Mouse (Mus musculus): ENCODE measurements around the gene Lsm3.

The Lsm3 gene

GRCm38 (mm10) chr6:91514135-91514534, 1.6 kb upstream of the Lsm3 start:
- DNase-seq, result no peak

GRCm38 (mm10) chr6:91514737-91515362, 878 bp upstream of the Lsm3 start:
- DNase-seq, result no peak

GRCm38 (mm10) chr6:91518454-91519020, 2.8 kb downstream of the Lsm3 start:
- DNase-seq, result no peak

- DNase-seq, result no peak
Observed at GRCm38 (mm10) chr6:91522816-91523215, 7.1 kb downstream of the Lsm3 start.

GRCm38 (mm10) chr6:91525544-91525943, 9.8 kb downstream of the Lsm3 start:
- DNase-seq, result no peak

- DNase-seq, result no peak
Observed at GRCm38 (mm10) chr6:91527227-91527860, 11.6 kb downstream of the Lsm3 start.

- DNase-seq, result no peak
Observed at GRCm38 (mm10) chr6:91528265-91528664, 12.5 kb downstream of the Lsm3 start.

- DNase-seq, result no peak
Observed at GRCm38 (mm10) chr6:91530673-91531072, 14.9 kb downstream of the Lsm3 start.

GRCm38 (mm10) chr6:91531276-91531675, 15.5 kb downstream of the Lsm3 start:
- DNase-seq, result no peak

GRCm38 (mm10) chr6:91532661-91533060, 16.9 kb downstream of the Lsm3 start:
- no peak for DNase-seq

- DNase-seq, result no peak
Observed at GRCm38 (mm10) chr6:91533359-91533758, 17.6 kb downstream of the Lsm3 start.

- no peak for DNase-seq
Observed at GRCm38 (mm10) chr6:91533771-91534170, 18.0 kb downstream of the Lsm3 start.

- no peak for DNase-seq
Observed at GRCm38 (mm10) chr6:91534268-91534667, 18.5 kb downstream of the Lsm3 start.

GRCm38 (mm10) chr6:91535231-91535630, 19.5 kb downstream of the Lsm3 start:
- DNase-seq, result no peak

GRCm38 (mm10) chr6:91536047-91536765, 20.5 kb downstream of the Lsm3 start:
- no peak for DNase-seq

- no peak for DNase-seq
Observed at GRCm38 (mm10) chr6:91541276-91541675, 25.5 kb downstream of the Lsm3 start.

GRCm38 (mm10) chr6:91543056-91543455, 27.3 kb downstream of the Lsm3 start:
- no peak for DNase-seq

GRCm38 (mm10) chr6:91546241-91546884, 30.6 kb downstream of the Lsm3 start:
- DNase-seq, result no peak

- DNase-seq, result no peak
Observed at GRCm38 (mm10) chr6:91547313-91547712, 31.6 kb downstream of the Lsm3 start.

GRCm38 (mm10) chr6:91549621-91550020, 33.9 kb downstream of the Lsm3 start:
- DNase-seq, result no peak

GRCm38 (mm10) chr6:91551671-91552070, 35.9 kb downstream of the Lsm3 start:
- DNase-seq, result no peak

- no peak for DNase-seq
Observed at GRCm38 (mm10) chr6:91552693-91553092, 37.0 kb downstream of the Lsm3 start.

GRCm38 (mm10) chr6:91558565-91558964, 42.8 kb downstream of the Lsm3 start:
- no peak for DNase-seq

All from thymus, postnatal 36 days (tissue).